Comparison of ENCODE assay signal across 9 mouse cellular contexts in the genomic region with DNA sequence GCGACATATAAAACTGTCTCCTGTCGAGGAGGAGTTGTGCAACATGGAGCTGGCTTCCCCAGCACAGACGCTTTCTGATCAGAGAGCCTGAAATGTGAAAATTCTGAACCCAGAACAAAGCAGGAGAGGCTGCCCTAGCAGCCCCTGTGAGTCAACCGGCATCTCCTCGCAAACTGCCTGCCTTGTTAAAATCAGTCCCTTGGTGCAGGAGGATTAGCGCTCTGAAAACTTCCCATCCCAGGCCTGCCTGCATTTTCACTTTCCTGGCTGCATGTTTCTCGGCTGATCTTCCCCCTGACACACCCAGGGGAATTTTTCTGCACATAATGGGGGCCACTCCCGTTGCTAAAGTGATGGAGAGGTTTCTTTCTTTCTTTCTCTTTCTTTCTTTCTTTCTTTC.
DNase-seq lines count a peak whose midpoint lies in the region; ATAC-seq and TF ChIP-seq lines count a peak whose summit lies in the region.
"Had no signal": no experiment of that assay in that cellular context is flagged by ENCODE, and none has a peak within 500 bp of the region (broad histone marks: within the 10 kb centered on the region; RNA-seq: fewer than 3 reads in every experiment).

No protein-coding gene starts in this region.

- H3K36me3 ChIP-seq in midbrain, embryonic 11.5 days (ENCODE audit: control insufficient read depth, insufficient read depth, low read length) = no peaks in the 10 kb centered on the region
- H3K36me3 ChIP-seq in midbrain, postnatal 0 days (ENCODE audit: insufficient read depth, low read length) = no peaks in the 10 kb centered on the region
- H3K36me3 ChIP-seq in embryonic facial prominence, embryonic 12.5 days = no peaks in the 10 kb centered on the region
- H3K36me3 ChIP-seq in forebrain, embryonic 15.5 days = no peaks in the 10 kb centered on the region
- no peaks in the 10 kb centered on the region for H3K36me3 ChIP-seq in stomach, postnatal 0 days (ENCODE audit: control insufficient read depth, insufficient read depth, low read length)
- H3K36me3 ChIP-seq: neural tube, embryonic 13.5 days had no signal

- H3K9me3 ChIP-seq in midbrain, embryonic 11.5 days (ENCODE audit: control insufficient read depth, low read length) = no peaks in the 10 kb centered on the region
- H3K9me3 ChIP-seq in midbrain, postnatal 0 days (ENCODE audit: low read length) = no peaks in the 10 kb centered on the region
- H3K9me3 ChIP-seq in embryonic facial prominence, embryonic 12.5 days = no peaks in the 10 kb centered on the region
- no peaks in the 10 kb centered on the region for H3K9me3 ChIP-seq in forebrain, embryonic 15.5 days
- H3K9me3 ChIP-seq in stomach, postnatal 0 days (ENCODE audit: control insufficient read depth, low read length) = no peaks in the 10 kb centered on the region
- H3K9me3 ChIP-seq: neural tube, embryonic 13.5 days had no signal

- peaks cover 3% of the 10 kb centered on the region; the same call in 1 of the 2 replicates for H3K4me1 ChIP-seq in midbrain, embryonic 11.5 days (ENCODE audit: control insufficient read depth, insufficient read depth, low read length)
- 0 out of 2 replicates have a peak, but pooled peaks cover 4% of the 10 kb centered on the region for H3K4me1 ChIP-seq in midbrain, postnatal 0 days (ENCODE audit: insufficient read depth, low read length)
- peaks cover 30% of the 10 kb centered on the region for H3K4me1 ChIP-seq in embryonic facial prominence, embryonic 12.5 days
- peaks cover 22% of the 10 kb centered on the region for H3K4me1 ChIP-seq in forebrain, embryonic 15.5 days
- peaks cover 16% of the 10 kb centered on the region for H3K4me1 ChIP-seq in stomach, postnatal 0 days (replicated peaks; ENCODE audit: control insufficient read depth, insufficient read depth)

- H3K9ac ChIP-seq in midbrain, embryonic 11.5 days (ENCODE audit: low read length) = 0 out of 2 replicates have a peak overlapping the region, but pooled peaks have one; percentile 10
- H3K9ac ChIP-seq in midbrain, postnatal 0 days (replicated peaks; ENCODE audit: low read length, poor library complexity, severe bottlenecking) = no peak overlapping the region
- H3K9ac ChIP-seq in embryonic facial prominence, embryonic 12.5 days = no peak overlapping the region
- 0 out of 2 replicates have a peak overlapping the region, but pooled peaks have one; percentile 23 for H3K9ac ChIP-seq in forebrain, embryonic 15.5 days (replicated peaks)
- peak overlapping the region; percentile 27; the same call in 1 of the 2 replicates for H3K9ac ChIP-seq in stomach, postnatal 0 days (ENCODE audit: low read length)
- H3K9ac ChIP-seq: neural tube, embryonic 13.5 days had no signal

- H3K27ac ChIP-seq in midbrain, embryonic 11.5 days (ENCODE audit: low read depth, low read length) = no peak overlapping the region
- no peak overlapping the region for H3K27ac ChIP-seq in midbrain, postnatal 0 days (ENCODE audit: low read depth, low read length)
- H3K27ac ChIP-seq in embryonic facial prominence, embryonic 12.5 days = peak overlapping the region; percentile 50; the same call in 1 of the 2 replicates
- H3K27ac ChIP-seq in forebrain, embryonic 15.5 days (replicated peaks) = peak overlapping the region; percentile 35; the same call in 1 of the 2 replicates
- peak overlapping the region; percentile 86 for H3K27ac ChIP-seq in stomach, postnatal 0 days (replicated peaks)
- H3K27ac ChIP-seq: neural tube, embryonic 13.5 days had no signal

- H3K4me3 ChIP-seq in midbrain, embryonic 11.5 days (ENCODE audit: low read depth, low read length) = no peak overlapping the region
- H3K4me3 ChIP-seq in midbrain, postnatal 0 days (ENCODE audit: low read depth, low read length) = no peak overlapping the region
- H3K4me3 ChIP-seq in embryonic facial prominence, embryonic 12.5 days = no peak overlapping the region
- H3K4me3 ChIP-seq in forebrain, embryonic 15.5 days = no peak overlapping the region
- H3K4me3 ChIP-seq in stomach, postnatal 0 days (ENCODE audit: low read depth, low read length) = no peak overlapping the region
- H3K4me3 ChIP-seq: neural tube, embryonic 13.5 days had no signal

- DNase-seq in midbrain, embryonic 11.5 days (ENCODE audit: low spot score, missing footprints) = peak; percentile 81
- DNase-seq in midbrain, postnatal 0 days (ENCODE audit: low spot score) = no peak
- no peak for DNase-seq in stomach, postnatal 0 days (ENCODE audit: low spot score)
- no peak for DNase-seq in adrenal gland, postnatal 25 days
- no peak for DNase-seq in layer of hippocampus, adult 9-11 months
- DNase-seq: thymus, postnatal 14 days had no signal

- 29% methylated on average over 8 of the region's 8 CpGs for WGBS in midbrain, embryonic 11.5 days
- 21% methylated on average over 8 of the region's 8 CpGs for WGBS in midbrain, postnatal 0 days
- WGBS in embryonic facial prominence, embryonic 12.5 days = 34% methylated on average over 8 of the region's 8 CpGs
- WGBS in forebrain, embryonic 15.5 days = 11% methylated on average over 8 of the region's 8 CpGs
- WGBS in stomach, postnatal 0 days = 19% methylated on average over 8 of the region's 8 CpGs

- ATAC-seq in midbrain, embryonic 11.5 days (ENCODE audit: low FRiP score) = no peak
- ATAC-seq in midbrain, postnatal 0 days (ENCODE audit: low FRiP score) = no peak
- ATAC-seq in embryonic facial prominence, embryonic 12.5 days (ENCODE audit: insufficient number of reproducible peaks, insufficient read depth, low FRiP score, low TSS enrichment) = no peak
- ATAC-seq in forebrain, embryonic 15.5 days (replicated peaks) = no peak
- no peak for ATAC-seq in stomach, postnatal 0 days (ENCODE audit: low FRiP score, low TSS enrichment)

- TF ChIP-seq EP300 in stomach, postnatal 0 days (optimal IDR thresholded peaks at IDR 0.05) = no peak

- no peak overlapping the region for H3K4me2 ChIP-seq in midbrain, embryonic 11.5 days
- no peak overlapping the region for H3K4me2 ChIP-seq in midbrain, postnatal 0 days (ENCODE audit: low read depth, low read length, poor library complexity, severe bottlenecking)
- no peak overlapping the region for H3K4me2 ChIP-seq in embryonic facial prominence, embryonic 12.5 days (replicated peaks)
- no peak overlapping the region for H3K4me2 ChIP-seq in forebrain, embryonic 15.5 days (replicated peaks)
- H3K4me2 ChIP-seq in stomach, postnatal 0 days (replicated peaks; ENCODE audit: low read depth) = no peak overlapping the region
- H3K4me2 ChIP-seq: neural tube, embryonic 13.5 days had no signal

- TF ChIP-seq CTCF in midbrain, postnatal 0 days (IDR thresholded peaks at IDR 0.05) = no peak
- no peak for TF ChIP-seq CTCF in stomach, postnatal 0 days (IDR thresholded peaks at IDR 0.05; ENCODE audit: low read depth)

- no peaks in the 10 kb centered on the region for H3K27me3 ChIP-seq in midbrain, embryonic 11.5 days (ENCODE audit: control insufficient read depth, insufficient read depth, low read length)
- no peaks in the 10 kb centered on the region; the same call in 1 of the 2 replicates for H3K27me3 ChIP-seq in midbrain, postnatal 0 days (ENCODE audit: insufficient read depth, low read length)
- H3K27me3 ChIP-seq in embryonic facial prominence, embryonic 12.5 days = peaks cover 4% of the 10 kb centered on the region
- no peaks in the 10 kb centered on the region for H3K27me3 ChIP-seq in forebrain, embryonic 15.5 days
- no peaks in the 10 kb centered on the region for H3K27me3 ChIP-seq in stomach, postnatal 0 days (ENCODE audit: control insufficient read depth, insufficient read depth, low read length)

Comparison
In these comparisons a context has a peak if more than half of its experiments do, and no peak if none do; other contexts are left out.
1. H3K9ac ChIP-seq: peak in midbrain, embryonic 11.5 days (single experiment), forebrain, embryonic 15.5 days (single experiment) and stomach, postnatal 0 days (single experiment); none in midbrain, postnatal 0 days (single experiment) and embryonic facial prominence, embryonic 12.5 days (single experiment).
2. H3K27ac ChIP-seq: peak in embryonic facial prominence, embryonic 12.5 days (single experiment), forebrain, embryonic 15.5 days (single experiment) and stomach, postnatal 0 days (single experiment); none in midbrain, embryonic 11.5 days (single experiment) and midbrain, postnatal 0 days (single experiment).